Mouse (Mus musculus): ENCODE results near the gene Taf8.

Gene Taf8

GRCm38 (mm10) chr17:47459341-47459919 lies 42.7 kb downstream of the Taf8 start:
- DNase-seq (ENCODE audit: low read depth, low spot score), result peak; percentile 28

- peak; percentile 51 for DNase-seq (ENCODE audit: low read depth, low spot score)
Observed at GRCm38 (mm10) chr17:47458936-47459335, 43.2 kb downstream of the Taf8 start.

- peak; percentile 76 for DNase-seq (ENCODE audit: low read depth, low spot score)
Observed at GRCm38 (mm10) chr17:47458310-47458709, 43.8 kb downstream of the Taf8 start.

GRCm38 (mm10) chr17:47454675-47455074 lies 47.4 kb downstream of the Taf8 start:
- DNase-seq (ENCODE audit: low read depth, low spot score), result peak; percentile 79

GRCm38 (mm10) chr17:47452886-47453285 lies 49.2 kb downstream of the Taf8 start:
- DNase-seq (ENCODE audit: low read depth, low spot score), result no peak

- DNase-seq (ENCODE audit: low read depth, low spot score), result no peak
Observed at GRCm38 (mm10) chr17:47450880-47451565, 51.1 kb downstream of the Taf8 start.

GRCm38 (mm10) chr17:47450239-47450638 lies 51.9 kb downstream of the Taf8 start:
- no peak for DNase-seq (ENCODE audit: low read depth, low spot score)

GRCm38 (mm10) chr17:47449432-47449831 lies 52.7 kb downstream of the Taf8 start:
- DNase-seq (ENCODE audit: low read depth, low spot score), result no peak

- no peak for DNase-seq (ENCODE audit: low read depth, low spot score)
Observed at GRCm38 (mm10) chr17:47448523-47449372, 53.3 kb downstream of the Taf8 start.

- DNase-seq (ENCODE audit: low read depth, low spot score), result no peak
Observed at GRCm38 (mm10) chr17:47446561-47446960, 55.5 kb downstream of the Taf8 start.

- no peak for DNase-seq (ENCODE audit: low read depth, low spot score)
Observed at GRCm38 (mm10) chr17:47446025-47446424, 56.1 kb downstream of the Taf8 start.

GRCm38 (mm10) chr17:47445518-47445917 lies 56.6 kb downstream of the Taf8 start:
- DNase-seq (ENCODE audit: low read depth, low spot score), result no peak

GRCm38 (mm10) chr17:47444113-47444512 lies 58.0 kb downstream of the Taf8 start:
- no peak for DNase-seq (ENCODE audit: low read depth, low spot score)

GRCm38 (mm10) chr17:47442271-47442670 lies 59.8 kb downstream of the Taf8 start:
- no peak for DNase-seq (ENCODE audit: low read depth, low spot score)

- no peak for DNase-seq (ENCODE audit: low read depth, low spot score)
Observed at GRCm38 (mm10) chr17:47441296-47442051, 60.6 kb downstream of the Taf8 start.

GRCm38 (mm10) chr17:47440359-47440890 lies 61.7 kb downstream of the Taf8 start:
- DNase-seq (ENCODE audit: low read depth, low spot score), result no peak

GRCm38 (mm10) chr17:47439396-47440028 lies 62.6 kb downstream of the Taf8 start:
- DNase-seq (ENCODE audit: low read depth, low spot score), result no peak

- DNase-seq (ENCODE audit: low read depth, low spot score), result no peak
Observed at GRCm38 (mm10) chr17:47438611-47439010, 63.5 kb downstream of the Taf8 start.

GRCm38 (mm10) chr17:47436907-47437547 lies 65.1 kb downstream of the Taf8 start, which contains the start of gene 1700001C19Rik:
1700001C19Rik (minus strand) TSS chr17:47437376.
- DNase-seq (ENCODE audit: low read depth, low spot score), result no peak

GRCm38 (mm10) chr17:47436156-47436906 lies 65.8 kb downstream of the Taf8 start, which contains the start of gene AI661453:
AI661453 (plus strand) TSS chr17:47436615.
- no peak for DNase-seq (ENCODE audit: low read depth, low spot score)

Measured in A20 (cell line).